Mouse (Mus musculus): Measurements from ENCODE around the gene Zbtb25.

Zbtb25 gene

DNA sequence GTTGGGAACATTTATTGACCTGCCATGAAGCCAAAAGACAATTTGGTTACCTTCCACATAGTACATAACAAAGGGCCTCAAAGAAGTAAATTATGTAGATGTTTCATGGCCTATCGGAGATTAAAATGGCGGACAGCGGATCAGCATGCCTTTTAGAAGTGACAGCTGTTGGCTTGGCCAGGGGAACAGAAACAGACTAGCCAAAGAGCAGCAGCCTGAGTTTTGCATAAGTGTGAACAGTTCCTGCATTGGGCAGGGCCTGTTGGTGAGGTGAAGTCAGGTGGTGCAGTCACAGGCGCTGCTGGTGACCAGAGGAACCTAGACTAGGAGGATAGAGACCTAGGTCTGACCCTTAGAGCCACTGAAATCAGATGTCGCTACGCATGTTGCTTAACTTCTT is 7.7 kb upstream of the Zbtb25 start:
- DNase-seq (ENCODE audit: low read depth, low spot score): peak; percentile 61

DNA sequence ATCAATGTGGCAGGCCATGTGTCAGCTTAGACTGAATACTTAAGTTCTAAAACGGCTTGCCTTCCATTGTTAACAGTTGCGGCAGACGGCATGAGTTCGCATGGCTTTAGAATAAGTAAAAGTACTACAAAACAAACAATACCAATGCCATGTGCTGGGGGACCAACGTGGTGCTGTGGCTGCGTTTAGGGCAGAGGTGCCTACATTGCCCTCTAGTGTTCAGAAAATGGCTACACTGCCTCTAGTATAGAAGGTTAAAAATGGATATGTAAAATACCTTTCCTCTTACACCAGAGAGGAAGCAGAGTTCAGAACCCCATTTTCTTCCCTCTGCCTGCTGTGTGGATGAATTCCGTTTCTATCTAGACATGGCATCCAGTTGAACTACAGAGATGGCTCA is 7.2 kb upstream of the Zbtb25 start:
- DNase-seq (ENCODE audit: low read depth, low spot score): peak; percentile 72

DNA sequence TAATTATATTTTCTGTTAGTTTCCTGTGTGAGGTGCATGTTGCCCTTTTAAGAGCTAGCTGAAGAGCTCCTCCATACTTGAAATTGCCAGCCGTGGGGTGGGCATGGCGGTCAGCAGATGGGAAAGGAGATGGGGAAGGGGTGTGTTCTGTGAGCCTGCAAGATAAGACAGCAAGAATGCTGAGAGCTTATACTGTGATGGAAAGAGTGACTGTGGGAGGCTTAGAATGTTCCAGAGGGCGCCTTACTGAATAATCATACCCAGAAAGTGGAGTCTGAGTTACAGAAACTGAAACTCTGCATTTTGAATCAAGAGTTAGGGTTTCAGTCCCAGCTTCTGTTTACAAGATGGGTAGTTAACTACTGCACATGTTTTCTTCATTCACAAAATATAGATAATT is 6.1 kb upstream of the Zbtb25 start:
- no peak for DNase-seq (ENCODE audit: low read depth, low spot score)

DNA sequence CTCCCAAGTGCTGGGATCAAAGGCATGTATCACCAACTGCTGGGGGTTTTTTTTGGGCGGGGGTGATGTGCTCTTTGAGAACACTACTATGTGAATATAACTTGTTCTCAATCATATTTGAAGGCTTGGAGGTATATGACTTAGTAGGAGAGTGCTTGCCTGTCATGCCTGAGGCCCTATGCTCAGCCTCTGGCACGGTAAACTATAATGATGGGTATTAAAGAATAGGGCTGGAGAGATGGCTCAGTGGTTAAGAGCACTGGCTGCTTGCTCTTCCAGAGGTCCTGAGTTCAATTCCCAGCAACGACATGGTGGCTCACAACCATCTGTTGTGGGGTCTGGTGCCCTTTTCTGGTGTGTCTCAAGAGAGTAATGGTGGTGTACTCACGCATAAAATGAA is 5.5 kb upstream of the Zbtb25 start:
- DNase-seq (ENCODE audit: low read depth, low spot score): no peak

DNA sequence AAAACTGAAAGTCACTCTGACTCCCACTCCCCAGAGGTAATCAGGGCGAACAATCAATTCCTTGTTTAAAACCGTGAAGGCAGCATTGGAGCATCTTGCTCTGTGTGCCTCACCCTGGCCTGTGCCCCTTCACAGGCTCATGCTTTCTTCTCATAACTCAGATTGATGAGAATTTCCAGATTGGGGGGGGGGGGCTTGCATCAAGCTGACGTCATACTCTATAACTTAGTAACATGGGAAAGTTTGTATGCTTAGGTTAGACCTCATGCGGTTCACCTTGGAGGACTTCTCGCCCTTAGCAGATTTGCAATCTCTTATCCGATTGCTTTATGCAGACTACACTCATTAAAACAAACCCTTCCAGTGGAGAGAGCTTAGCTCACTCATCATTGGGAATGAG is 4.6 kb upstream of the Zbtb25 start:
- DNase-seq (ENCODE audit: low read depth, low spot score): no peak

DNA sequence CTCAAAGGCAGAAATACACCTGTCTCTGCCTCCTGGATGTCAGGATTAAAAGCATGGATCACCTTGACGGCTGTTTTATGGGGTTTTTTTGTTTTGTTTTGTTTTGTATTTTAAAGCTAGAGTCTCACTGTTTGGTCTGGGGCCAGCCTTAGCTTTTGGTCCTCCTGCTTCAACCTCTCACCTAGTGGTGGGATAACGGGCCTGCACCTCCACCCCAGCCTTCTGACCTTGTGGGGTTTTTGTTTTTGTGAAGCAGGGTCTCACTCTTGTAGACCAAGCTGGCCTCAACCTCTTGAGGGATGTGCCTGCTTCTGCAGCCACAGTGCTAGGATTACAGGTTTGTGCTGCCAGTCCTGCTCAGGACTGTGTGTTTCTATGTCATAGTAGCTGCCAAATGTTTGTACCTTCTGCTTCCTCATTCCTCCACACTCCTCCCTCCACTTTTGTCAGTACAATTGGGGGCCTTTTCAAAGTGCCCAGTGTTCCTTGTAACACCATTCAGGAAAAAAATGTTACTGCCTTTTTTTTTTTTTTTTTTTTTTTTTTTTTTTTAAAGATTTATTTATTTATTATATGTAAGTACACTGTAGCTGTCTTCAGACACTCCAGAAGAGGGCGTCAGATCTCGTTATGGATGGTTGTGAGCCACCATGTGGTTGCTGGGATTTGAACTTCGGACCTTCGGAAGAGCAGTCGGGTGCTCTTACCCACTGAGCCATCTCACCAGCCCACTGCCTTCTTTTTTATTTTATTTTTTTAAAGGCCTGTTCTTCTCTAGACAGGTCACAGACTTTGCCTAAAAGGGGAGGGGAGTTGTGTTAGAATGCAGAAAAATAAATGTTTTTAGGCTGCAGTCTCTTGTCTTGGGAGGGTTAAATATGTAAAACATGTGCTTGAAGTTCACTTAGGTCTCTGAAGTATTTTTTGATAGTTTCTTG is 3.7 kb upstream of the Zbtb25 start:
- DNase-seq (ENCODE audit: low read depth, low spot score): peak; percentile 80

DNA sequence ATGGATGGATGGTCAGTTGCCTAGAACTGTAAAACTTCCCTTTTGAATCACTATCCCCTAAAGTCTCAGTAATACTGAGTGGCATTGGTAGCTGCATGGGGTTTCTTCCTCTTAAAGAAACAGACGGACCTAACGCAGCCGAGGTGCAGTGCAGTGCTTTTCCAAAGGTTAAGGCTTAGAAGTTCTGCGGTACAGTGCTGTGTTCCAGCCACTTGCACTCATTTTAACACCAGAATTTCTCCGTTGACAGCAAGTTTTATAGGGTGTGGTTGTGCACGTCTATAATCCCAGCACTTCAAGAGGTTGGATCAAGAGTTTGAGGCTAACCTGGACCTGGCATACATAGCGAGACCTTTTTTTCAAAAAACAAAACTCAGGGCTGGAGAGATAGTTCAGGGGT is 2.6 kb upstream of the Zbtb25 start:
- DNase-seq (ENCODE audit: low read depth, low spot score): no peak

DNA sequence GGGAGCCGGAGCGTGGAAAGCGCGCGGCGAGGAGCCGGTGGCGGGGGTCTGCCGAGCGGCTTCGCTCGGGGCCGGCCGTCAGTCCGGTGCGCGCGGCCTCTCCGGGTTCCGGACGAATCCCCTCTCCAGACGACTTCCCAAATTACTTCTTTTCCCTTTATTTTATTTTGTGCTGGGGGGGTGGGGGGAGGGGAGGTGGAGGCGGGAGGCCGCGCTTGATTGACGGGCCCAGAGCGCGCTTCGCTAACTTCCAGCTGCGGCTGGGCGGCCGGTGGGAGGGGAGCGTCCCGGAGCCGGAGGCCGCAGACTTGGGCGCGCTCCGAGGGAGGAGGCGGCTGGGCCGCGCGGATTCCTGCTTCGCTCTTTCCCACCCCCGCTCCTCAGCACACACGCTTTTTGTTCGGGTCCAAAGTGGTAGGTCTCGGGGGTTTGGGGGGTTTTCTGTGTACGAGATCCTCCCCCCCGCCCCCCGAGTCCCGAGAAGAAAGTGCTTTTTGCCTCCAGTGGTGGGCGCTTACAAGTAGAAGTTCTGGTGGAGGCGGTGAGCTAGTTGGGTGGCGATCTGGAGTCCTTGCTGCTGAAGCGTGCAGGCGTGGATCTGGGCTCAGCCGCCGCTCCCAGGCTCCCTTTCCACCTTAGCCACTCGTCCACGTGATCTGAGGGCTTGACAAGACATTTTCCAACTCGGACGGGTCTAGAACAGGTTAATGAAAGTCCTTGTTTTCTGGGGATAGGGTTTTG is 1.6 kb upstream of the Zbtb25 start:
- DNase-seq (ENCODE audit: low read depth, low spot score): peak; percentile 87

DNA sequence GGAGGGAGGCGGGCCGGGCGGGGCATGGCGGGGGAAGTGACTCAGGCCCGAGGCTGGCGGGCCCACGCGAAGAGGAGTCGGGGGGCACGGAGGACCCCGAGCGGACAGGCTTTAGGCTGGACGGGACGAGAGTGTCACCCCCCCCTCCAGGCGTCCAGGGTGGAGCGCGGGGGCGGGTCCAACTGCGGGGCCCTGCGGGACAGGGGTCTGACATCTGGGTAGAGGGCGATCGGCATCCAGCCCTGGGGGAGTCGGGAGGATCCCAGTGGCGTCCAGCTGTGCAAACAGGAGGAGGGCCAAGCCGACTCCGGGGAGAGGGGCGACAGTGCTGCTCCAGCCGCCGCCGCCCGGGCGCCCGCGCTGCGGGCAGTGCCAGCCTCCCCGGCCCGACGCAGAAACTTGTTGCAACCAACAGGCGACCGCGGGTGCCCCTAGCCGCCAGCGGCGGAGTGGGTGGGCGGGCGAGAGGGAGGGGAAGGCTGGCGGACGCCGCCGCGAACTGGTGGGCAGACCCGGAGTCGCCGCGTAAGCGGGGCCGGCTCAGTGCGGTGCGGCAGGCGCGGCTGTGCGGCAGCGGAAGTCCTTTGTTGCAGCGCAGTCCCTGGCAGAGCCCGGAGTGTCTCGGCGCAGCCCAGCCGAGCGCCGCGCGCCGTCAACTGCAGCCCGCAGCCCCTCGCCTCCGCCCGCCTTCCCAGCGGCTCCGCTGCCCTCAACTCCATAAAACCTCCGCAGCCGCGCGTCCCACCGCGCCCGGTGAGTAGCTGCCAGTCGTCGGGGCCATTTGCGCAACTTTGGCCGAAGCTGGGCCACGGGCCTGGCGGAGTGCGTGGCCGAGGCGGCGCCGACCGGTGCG is 802 bp upstream of the Zbtb25 start, which contains the start of gene Zbtb1:
Zbtb1 (plus strand) TSS at position 289 of the 853 bp plus-strand sequence.
- peak; percentile 90 for DNase-seq (ENCODE audit: low read depth, low spot score)

DNA sequence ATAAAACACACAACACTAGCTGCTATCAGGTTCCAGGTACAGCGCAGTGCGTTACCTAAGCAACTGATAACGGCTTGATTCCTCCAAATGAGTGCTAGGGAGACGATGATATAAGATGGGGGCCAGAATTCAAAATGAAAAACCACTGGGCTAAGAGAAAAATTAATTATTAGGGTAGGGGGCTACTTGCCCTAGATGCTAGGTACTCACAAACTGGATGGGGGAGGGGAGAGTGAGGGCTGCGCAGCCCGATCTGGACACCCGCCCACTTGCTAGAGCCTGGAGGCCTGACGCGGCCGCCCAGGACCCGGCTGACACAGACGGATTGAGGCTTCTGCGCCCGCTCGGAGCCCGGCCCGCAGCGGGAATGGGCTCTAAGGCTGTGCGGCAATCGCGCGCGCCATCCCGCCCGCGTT is 604 bp downstream of the Zbtb25 start:
- peak; percentile 64 for DNase-seq (ENCODE audit: low read depth, low spot score)

DNA sequence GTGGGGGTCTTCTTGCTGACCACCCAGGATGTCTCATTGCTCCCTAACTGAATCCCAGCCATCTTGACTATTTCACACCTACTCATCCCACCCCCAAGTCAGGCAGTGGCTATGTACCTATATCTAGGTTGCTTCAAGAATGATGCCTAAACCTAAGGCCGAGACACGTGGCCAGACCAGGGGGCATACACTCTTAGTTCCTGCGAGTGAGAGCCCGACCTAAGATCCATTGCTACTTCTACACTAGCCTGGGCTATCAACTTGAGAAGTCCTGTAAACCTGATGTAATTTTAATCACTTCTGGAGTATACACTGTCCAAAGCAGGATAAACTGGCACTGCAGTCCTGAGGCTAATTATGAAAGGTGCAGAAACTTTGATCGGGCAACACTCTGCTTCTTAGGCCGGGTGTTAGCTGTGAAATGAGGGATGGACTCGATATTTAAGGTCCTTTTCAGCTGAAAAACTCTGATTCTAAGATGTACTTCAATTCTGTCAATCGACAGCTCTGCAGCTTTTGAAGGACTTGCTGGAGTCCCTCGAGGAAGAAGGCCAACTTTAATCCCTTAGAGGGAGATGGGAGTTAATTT is 1.1 kb downstream of the Zbtb25 start:
- no peak for DNase-seq (ENCODE audit: low read depth, low spot score)

DNA sequence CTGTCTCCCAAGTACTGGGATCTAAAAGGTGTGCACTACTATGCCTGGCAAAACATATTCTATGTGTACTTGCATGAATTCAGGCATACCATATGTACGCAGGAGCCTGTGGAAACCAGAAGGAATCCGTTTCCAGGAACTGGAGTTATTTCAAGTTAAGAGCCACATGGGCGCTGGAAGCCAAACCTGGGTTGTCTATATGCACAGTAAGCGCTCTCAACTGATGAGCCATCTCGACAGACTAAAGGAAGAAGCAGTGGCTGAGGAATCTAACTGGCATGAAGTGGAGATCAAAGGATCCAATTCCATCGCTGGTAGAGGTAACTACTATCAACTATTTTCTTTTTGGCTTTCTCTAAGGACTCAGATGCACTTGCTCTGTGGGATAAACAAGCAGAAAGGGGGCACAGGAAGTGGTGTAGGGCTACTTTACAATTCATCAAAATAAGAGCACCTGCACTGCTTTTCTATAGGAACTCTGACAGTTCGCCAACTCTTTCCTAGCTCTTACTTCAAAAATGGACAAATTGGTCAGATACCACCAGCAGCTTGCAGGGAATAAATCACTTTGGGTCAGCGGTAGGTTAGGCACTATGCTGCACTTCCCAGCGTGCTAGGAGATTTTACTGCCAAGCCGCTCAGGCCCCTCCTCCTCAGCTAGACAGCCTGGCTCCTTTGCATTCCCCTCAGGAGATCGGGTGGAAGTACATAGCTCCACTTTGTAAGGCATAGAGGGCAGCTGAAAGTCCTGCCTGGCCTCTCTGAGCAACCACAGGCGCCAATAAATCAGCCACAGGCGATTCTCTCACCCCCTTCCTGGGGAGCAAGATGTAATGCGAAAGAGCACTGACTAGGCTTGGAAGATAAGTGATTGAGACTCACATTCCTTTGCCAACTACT is 2.1 kb downstream of the Zbtb25 start:
- DNase-seq (ENCODE audit: low read depth, low spot score): peak; percentile 59

DNA sequence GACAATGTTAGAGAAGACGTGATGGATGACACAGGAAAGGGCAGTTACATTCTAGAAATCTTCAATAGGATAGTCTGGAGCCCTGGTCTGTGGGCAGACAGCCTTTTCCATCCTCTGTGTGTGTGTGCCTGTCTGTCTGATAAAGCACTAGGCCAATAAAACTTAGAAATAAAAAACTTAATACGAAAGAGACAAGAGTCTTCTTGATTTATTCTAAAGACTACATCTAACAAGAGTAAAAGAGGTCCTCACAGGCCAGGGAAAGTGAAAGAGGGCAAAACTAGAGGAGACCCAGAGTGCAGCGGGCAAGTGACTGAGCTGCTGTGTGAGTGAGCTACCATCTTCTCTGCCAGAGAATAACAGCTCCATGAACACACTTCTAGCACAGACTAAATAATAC is 3.1 kb downstream of the Zbtb25 start:
- DNase-seq (ENCODE audit: low read depth, low spot score): no peak

DNA sequence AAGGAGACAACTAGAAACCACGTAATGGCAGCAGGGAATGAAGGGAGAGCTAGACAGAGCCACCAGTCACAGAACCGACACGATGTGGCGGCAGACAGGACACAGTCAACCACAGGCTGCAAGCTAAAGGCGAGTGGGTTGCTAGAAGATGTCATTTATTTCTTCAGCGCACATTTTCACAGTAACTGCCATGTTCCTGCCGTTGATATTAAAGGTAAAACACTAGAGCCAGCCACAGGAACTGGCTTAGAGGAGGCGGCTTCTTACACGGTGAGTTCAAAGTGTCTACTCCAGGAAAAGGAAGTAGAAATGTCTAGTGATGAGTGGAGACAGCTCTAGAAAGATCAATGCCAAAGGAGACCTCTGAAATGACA is 7.1 kb downstream of the Zbtb25 start:
- no peak for DNase-seq (ENCODE audit: low read depth, low spot score)

DNA sequence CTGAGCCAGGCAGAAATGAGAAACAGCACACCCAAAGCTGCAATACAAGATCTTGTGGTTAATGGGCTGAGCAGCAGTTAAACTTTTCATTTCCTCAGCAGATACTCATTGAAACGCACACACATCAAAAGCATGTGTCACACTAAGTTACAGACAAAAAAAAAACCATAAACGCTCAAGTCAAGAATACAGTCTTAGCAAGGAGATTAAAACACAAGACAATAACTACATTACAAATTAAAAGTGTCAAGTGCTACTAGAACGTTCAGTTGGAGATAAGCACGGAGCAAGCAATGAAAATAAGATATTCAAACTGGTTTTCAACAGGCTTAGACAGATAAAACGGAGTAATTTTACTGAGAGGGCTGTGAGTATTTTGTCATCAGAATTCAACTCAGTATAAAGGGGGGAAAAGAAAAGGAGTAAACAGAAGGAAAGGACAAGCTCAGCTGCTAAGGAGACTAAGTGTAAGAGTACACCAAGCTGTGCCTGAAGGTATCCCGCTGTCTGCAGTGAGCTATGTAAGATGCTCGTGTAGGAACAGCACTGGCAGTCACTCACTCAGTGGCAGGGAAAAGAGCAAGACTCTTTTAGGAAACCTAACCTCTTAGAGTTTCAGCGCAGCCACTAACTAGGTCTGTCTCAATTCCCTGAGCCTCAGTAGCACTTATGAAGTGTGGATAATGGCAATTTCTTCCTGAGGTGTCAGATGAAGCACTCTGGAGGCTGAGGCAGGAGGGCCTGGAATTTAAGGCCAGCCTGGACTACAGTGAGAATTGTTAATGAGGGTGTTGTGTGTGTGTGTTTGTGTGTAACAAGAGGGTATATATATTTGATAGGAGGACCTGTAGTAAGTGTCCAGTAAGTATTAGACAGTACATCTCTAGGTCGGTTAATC is 7.7 kb downstream of the Zbtb25 start:
- no peak for DNase-seq (ENCODE audit: low read depth, low spot score)

DNA sequence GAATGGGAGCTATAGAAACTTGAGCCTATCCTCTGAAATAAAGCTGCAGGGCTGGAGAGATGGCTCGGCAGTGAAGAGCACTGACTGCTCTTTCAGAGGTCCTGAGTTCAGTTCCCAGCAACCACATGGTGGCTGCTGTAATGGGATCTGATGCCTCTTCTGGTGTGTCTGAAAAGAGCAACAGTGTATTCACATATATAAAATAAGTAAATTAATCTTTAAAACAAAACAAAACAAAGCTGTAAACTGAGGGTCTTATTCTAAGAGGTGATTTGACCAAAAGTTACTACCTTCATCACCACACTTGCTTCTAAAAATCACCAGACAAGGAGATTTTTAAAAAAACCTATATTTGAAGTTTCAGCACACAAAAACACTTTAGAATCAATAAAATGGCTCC is 8.5 kb downstream of the Zbtb25 start:
- DNase-seq (ENCODE audit: low read depth, low spot score): no peak

DNA sequence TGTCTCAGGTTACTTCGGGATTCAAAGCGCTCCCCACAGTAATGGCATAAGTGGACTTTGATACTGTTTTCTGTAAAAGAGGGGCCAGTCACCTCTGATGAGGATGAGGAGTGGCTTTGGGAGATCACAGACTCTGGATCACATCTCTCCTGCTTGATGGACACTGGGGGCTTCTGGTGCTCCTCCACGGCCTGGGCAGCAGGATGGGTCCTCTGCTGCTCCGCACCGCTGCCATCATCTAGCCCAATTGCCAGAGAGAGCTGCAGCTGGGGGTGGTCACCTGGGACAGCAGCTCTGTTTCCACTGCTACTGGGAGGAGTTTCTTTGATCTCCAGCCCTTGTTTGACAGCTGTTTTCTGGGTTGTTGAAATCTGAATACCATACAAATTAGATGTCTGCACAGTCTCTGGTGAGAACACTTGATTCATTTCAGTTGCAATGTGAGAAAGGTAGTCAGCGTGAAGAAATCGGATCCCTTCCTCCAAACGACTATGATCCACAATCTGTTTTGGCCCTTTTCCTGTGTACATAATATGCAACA is 19.7 kb downstream of the Zbtb25 start:
- DNase-seq (ENCODE audit: low read depth, low spot score): no peak

DNA sequence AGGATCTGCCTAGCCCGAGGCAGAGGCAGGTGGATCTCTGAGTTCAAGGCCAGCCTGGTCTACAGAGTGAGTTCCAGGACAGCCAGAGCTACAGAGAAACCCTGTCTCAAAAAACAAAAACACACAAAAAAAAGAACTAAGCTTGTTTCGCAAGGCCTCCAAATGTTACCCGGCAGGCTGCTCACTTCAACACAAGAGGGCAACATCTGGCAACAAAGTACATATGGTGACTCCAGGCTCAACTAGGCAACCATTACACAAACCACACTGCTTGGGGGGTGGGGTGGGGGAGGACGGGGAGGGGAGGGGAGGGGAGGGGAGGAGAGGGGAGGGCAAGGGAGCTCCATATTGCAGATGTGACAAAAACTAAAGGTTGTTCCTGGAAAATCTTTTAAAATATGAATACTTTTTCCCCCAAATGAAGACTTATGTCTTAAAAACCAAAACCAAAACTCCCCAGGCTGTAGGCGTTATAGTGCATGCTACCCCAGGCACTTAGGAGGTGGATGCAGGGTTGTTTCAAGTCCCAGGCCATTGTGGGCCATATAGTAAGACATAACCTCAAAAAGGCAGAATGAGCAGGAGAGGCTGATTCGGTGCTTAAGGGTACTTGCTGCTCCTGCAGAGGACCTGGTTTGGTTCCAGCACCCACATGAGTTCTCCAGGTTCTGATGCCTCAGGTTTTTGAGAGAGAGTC is 23.5 kb downstream of the Zbtb25 start:
- DNase-seq (ENCODE audit: low read depth, low spot score): no peak

DNA sequence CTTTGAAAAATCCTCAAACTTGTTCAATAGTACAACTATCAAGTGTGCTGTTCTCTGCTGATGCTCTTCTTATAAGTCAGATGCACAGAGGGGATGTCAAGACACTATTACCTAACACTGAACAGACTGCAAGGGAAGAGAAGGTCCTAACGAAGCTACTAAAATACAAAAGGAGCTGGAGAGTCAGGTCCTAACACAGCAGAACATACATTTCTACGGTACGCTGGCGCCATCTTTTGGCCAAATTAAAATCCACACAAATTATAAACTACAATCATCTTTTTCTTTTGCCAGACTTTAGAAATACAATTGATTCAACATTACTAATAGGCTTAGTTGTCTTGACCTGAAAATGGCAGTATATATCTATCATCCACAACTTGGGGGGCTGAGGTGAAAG is 28.3 kb downstream of the Zbtb25 start:
- DNase-seq (ENCODE audit: low read depth, low spot score): peak; percentile 66

All from ZHBTc4 (cell line).